Comparison of ENCODE assay signal across 8 mouse cellular contexts in genomic region chr2:90950582-90951194, GRCm38 (mm10). TPM values are rescaled to one million over a fixed set of nuclear protein-coding genes. Genes with fewer than 3 reads are reported as not detected.
DNase-seq lines count a peak whose midpoint lies in the region; ATAC-seq lines count a peak whose summit lies in the region.

No protein-coding gene starts in this region.

- H3K9ac ChIP-seq in heart, embryonic 14.5 days (ENCODE audit: low read length) = 0 out of 2 replicates have a peak overlapping the region, but pooled peaks have one; percentile 11
- H3K9ac ChIP-seq in liver, embryonic 13.5 days = no peak overlapping the region

- H3K36me3 ChIP-seq in heart, embryonic 14.5 days (ENCODE audit: control insufficient read depth, insufficient read depth, low read length) = peaks cover 6% of the 10 kb centered on the region; the same call in 1 of the 2 replicates
- H3K36me3 ChIP-seq in liver, embryonic 13.5 days = peaks cover 19% of the 10 kb centered on the region; the same call in 1 of the 2 replicates

- no peaks in the 10 kb centered on the region for H3K9me3 ChIP-seq in heart, embryonic 14.5 days (ENCODE audit: control insufficient read depth, low read length)
- H3K9me3 ChIP-seq in liver, embryonic 13.5 days (replicated peaks) = no peaks in the 10 kb centered on the region

- peaks cover 4 to 27% of the 10 kb centered on the region in 2 experiments for H3K4me1 ChIP-seq in heart, embryonic 14.5 days (ENCODE audit: control insufficient read depth in 2 of 2, insufficient read depth in 2 of 2, low read length in 2 of 2)
- H3K4me1 ChIP-seq in liver, embryonic 13.5 days (replicated peaks) = peaks cover 66% of the 10 kb centered on the region

- no peaks in the 10 kb centered on the region for H3K27me3 ChIP-seq in heart, embryonic 14.5 days (ENCODE audit: control insufficient read depth, insufficient read depth, low read length)
- no peaks in the 10 kb centered on the region for H3K27me3 ChIP-seq in liver, embryonic 13.5 days

- H3K4me2 ChIP-seq in heart, embryonic 14.5 days (ENCODE audit: low read length) = no peak overlapping the region
- H3K4me2 ChIP-seq in liver, embryonic 13.5 days = no peak overlapping the region

- no peak for ATAC-seq in heart, embryonic 14.5 days (ENCODE audit: insufficient number of reproducible peaks, insufficient read depth, low FRiP score, low read depth)
- peak; percentile 54 for ATAC-seq in liver, embryonic 13.5 days (ENCODE audit: low read depth)

- H3K27ac ChIP-seq in heart, embryonic 14.5 days (replicated peaks in 1 of 2; ENCODE audit: control insufficient read depth in 1 of 2, insufficient read depth in 1 of 2, low read depth in 2 of 2, low read length in 2 of 2) = no peak overlapping the region
- no peak overlapping the region for H3K27ac ChIP-seq in liver, embryonic 13.5 days

- intact Hi-C loops in heart, postnatal 14 days (cut with DNase I) = no loop called here

- no peak overlapping the region for H3K4me3 ChIP-seq in heart, embryonic 14.5 days (ENCODE audit: control insufficient read depth in 1 of 2, insufficient read depth in 1 of 2, low read depth in 1 of 2, low read length in 2 of 2)
- H3K4me3 ChIP-seq in liver, embryonic 13.5 days (replicated peaks) = no peak overlapping the region

- no peak for DNase-seq in heart, postnatal 14 days
- DNase-seq in ovary, postnatal 36 days (ENCODE audit: low spot score) = peak; percentile 36
- no peak for DNase-seq in ovary, postnatal 10 days (ENCODE audit: low spot score)
- no peak for DNase-seq in liver, embryonic 13.5 days
- no peak for DNase-seq in embryo, embryonic 9.5 days (ENCODE audit: extremely low spot score)
- DNase-seq in adipocyte (ENCODE audit: low spot score) = no peak
- no peak for DNase-seq in left cerebral cortex, adult 8-10 months (ENCODE audit: low spot score in 2 of 2)

RNA-seq across cellular contexts. Expression of gene Celf1, which starts 10.5 kb away (rescaled TPM):
- polyA plus RNA-seq in heart, embryonic 14.5 days (2014; fragmentation: Nextera tagmentation; extraction: Ambion mirVana) = 76.6 and 79.1 TPM in 2 replicates
- total RNA-seq in heart, postnatal 14 days (2021) = 10 to 100 TPM; 87.1 to 89.0 TPM
- 54.9 and 68.3 TPM in 2 replicates for polyA plus RNA-seq in liver, embryonic 13.5 days (2015; fragmentation: Nextera tagmentation; extraction: Ambion mirVana)
- 100 to 1,000 TPM; 129 to 151 (median 138) TPM for total RNA-seq in left cerebral cortex, adult 8-10 months (2022)

RNA-seq across cellular contexts. Expression of gene Ndufs3, which starts 46.1 kb away (rescaled TPM):
- polyA plus RNA-seq in heart, embryonic 14.5 days (2014; fragmentation: Nextera tagmentation; extraction: Ambion mirVana) = 410 and 423 TPM in 2 replicates
- 100 to 1,000 TPM; 752 to 790 TPM for total RNA-seq in heart, postnatal 14 days (2021)
- polyA plus RNA-seq in liver, embryonic 13.5 days (2015; fragmentation: Nextera tagmentation; extraction: Ambion mirVana) = 156 and 162 TPM in 2 replicates
- total RNA-seq in left cerebral cortex, adult 8-10 months (2022) = 100 to 1,000 TPM; 244 to 284 (median 255) TPM

RNA-seq across cellular contexts. Expression of gene Kbtbd4, which starts 46.1 kb away (rescaled TPM):
- polyA plus RNA-seq in heart, embryonic 14.5 days (2014; fragmentation: Nextera tagmentation; extraction: Ambion mirVana) = 20.6 and 24.8 TPM in 2 replicates
- total RNA-seq in heart, postnatal 14 days (2021) = 10 to 100 TPM; 19.3 to 22.6 TPM
- polyA plus RNA-seq in liver, embryonic 13.5 days (2015; fragmentation: Nextera tagmentation; extraction: Ambion mirVana) = 17.5 and 21.0 TPM in 2 replicates
- total RNA-seq in left cerebral cortex, adult 8-10 months (2022) = 10 to 100 TPM; 33.1 to 51.2 (median 40.3) TPM
